Mouse (Mus musculus): ENCODE data around the gene Fuca1.

- TF ChIP-seq CTCF (IDR thresholded peaks at IDR 0.05; ENCODE audit: borderline replicate concordance, insufficient read depth, low read length) (no peak), POLR2A (IDR thresholded peaks at IDR 0.05; ENCODE audit: low read depth, low read length) (no peak)
These were observed 1.7 kb downstream of the Fuca1 start for GRCm38 (mm10) chr4:135922190-135922589.

All from embryonic fibroblast, embryonic 13.5 days (primary cell).